Mouse (Mus musculus) 3T3-L1 (cell line): ENCODE results near the gene Kcnh4.
A peak's percentile ranks its signal among the peaks of the same experiment; 100 is the strongest.

Source experiments
- DNase-seq: peaks from one replicate; pipeline ENCODE4 v3.0.0-alpha.2; 2015; ENCODE audit warnings: low read depth, low spot score

Kcnh4 gene

GRCm38 (mm10) chr11:100766726-100767125, 7.0 kb upstream of the Kcnh4 start:
- no peak for DNase-seq

- DNase-seq, result no peak
Observed at GRCm38 (mm10) chr11:100762831-100763230, 3.1 kb upstream of the Kcnh4 start, which contains the start of gene Hcrt. Hcrt (minus strand) TSS chr11:100762931.

GRCm38 (mm10) chr11:100761547-100762045, 1.9 kb upstream of the Kcnh4 start:
- DNase-seq, result peak; percentile 78

- peak; percentile 45 for DNase-seq
Observed at GRCm38 (mm10) chr11:100758707-100759610, 783 bp downstream of the Kcnh4 start.

GRCm38 (mm10) chr11:100757566-100757965, 2.2 kb downstream of the Kcnh4 start:
- no peak for DNase-seq

GRCm38 (mm10) chr11:100756476-100756875, 3.3 kb downstream of the Kcnh4 start:
- DNase-seq, result no peak

- no peak for DNase-seq
Observed at GRCm38 (mm10) chr11:100754693-100755057, 5.1 kb downstream of the Kcnh4 start.

GRCm38 (mm10) chr11:100754021-100754692, 5.6 kb downstream of the Kcnh4 start:
- no peak for DNase-seq

GRCm38 (mm10) chr11:100752294-100752693, 7.4 kb downstream of the Kcnh4 start:
- no peak for DNase-seq

GRCm38 (mm10) chr11:100750127-100750526, 9.6 kb downstream of the Kcnh4 start:
- no peak for DNase-seq

GRCm38 (mm10) chr11:100749469-100749868, 10.3 kb downstream of the Kcnh4 start:
- no peak for DNase-seq

- no peak for DNase-seq
Observed at GRCm38 (mm10) chr11:100748620-100749019, 11.1 kb downstream of the Kcnh4 start.

GRCm38 (mm10) chr11:100747114-100747513, 12.6 kb downstream of the Kcnh4 start:
- DNase-seq, result no peak

- no peak for DNase-seq
Observed at GRCm38 (mm10) chr11:100746546-100746945, 13.2 kb downstream of the Kcnh4 start.

- DNase-seq, result peak; percentile 65
Observed at GRCm38 (mm10) chr11:100745085-100745484, 14.7 kb downstream of the Kcnh4 start.

- DNase-seq, result no peak
Observed at GRCm38 (mm10) chr11:100741348-100741747, 18.4 kb downstream of the Kcnh4 start.

GRCm38 (mm10) chr11:100738749-100739148, 21.0 kb downstream of the Kcnh4 start:
- no peak for DNase-seq

- DNase-seq, result peak; percentile 100
Observed at GRCm38 (mm10) chr11:100738066-100738604, 21.6 kb downstream of the Kcnh4 start, which contains the start of gene Rab5c. Rab5c (minus strand) TSS chr11:100738215.

GRCm38 (mm10) chr11:100737105-100737733, 22.5 kb downstream of the Kcnh4 start:
- peak; percentile 38 for DNase-seq

- no peak for DNase-seq
Observed at GRCm38 (mm10) chr11:100736746-100737080, 23.0 kb downstream of the Kcnh4 start.

- DNase-seq, result peak; percentile 29
Observed at GRCm38 (mm10) chr11:100735954-100736745, 23.6 kb downstream of the Kcnh4 start.
